Mouse (Mus musculus) heart, embryonic 11.5 days (tissue): Measurements from ENCODE around the gene Rap1b. TPM values are rescaled to one million over a fixed set of nuclear protein-coding genes. Genes with fewer than 3 reads are reported as not detected.

Experiments
- ATAC-seq: fragments of 200-750 bp; cut with Nextera tagmentation; replicated peaks from 2 replicates; pipeline ENCODE4 v1.8.0; 2017; ENCODE audit warnings: moderate library complexity; ENCODE audit not compliant: insufficient number of reproducible peaks, low FRiP score, low TSS enrichment
- H3K27ac ChIP-seq: fragments of 300-500 bp; sonication (generic); 2 replicates; pipeline ENCODE4 v1.5.1; 2014; ENCODE audit warnings: mild to moderate bottlenecking, low read depth, low read length
- H3K27me3 ChIP-seq: fragments of 300-500 bp; sonication (generic); 2 replicates; pipeline ENCODE4 v1.6.1; 2014; ENCODE audit warnings: mild to moderate bottlenecking, low read length, mixed read lengths; ENCODE audit not compliant: control insufficient read depth, insufficient read depth
- H3K36me3 ChIP-seq: fragments of 300-500 bp; sonication (generic); 2 replicates; pipeline ENCODE4 v1.6.1; 2014; ENCODE audit warnings: mild to moderate bottlenecking, low read length, moderate library complexity, mixed read lengths; ENCODE audit not compliant: control insufficient read depth, insufficient read depth
- H3K4me1 ChIP-seq: fragments of 300-500 bp; sonication (generic); 2 replicates; pipeline ENCODE4 v1.6.1; 2014; ENCODE audit warnings: low read length; ENCODE audit not compliant: control insufficient read depth, insufficient read depth
- H3K4me2 ChIP-seq: fragments of 300-500 bp; sonication (generic); 2 replicates; pipeline ENCODE4 v1.6.1; 2014; ENCODE audit warnings: mild to moderate bottlenecking, moderate library complexity
- H3K4me3 ChIP-seq: fragments of 300-500 bp; sonication (generic); 2 replicates; pipeline ENCODE4 v1.5.1; 2014; ENCODE audit warnings: low read depth, low read length
- H3K9ac ChIP-seq: fragments of 300-500 bp; sonication (generic); 2 replicates; pipeline ENCODE4 v1.6.1; 2014; ENCODE audit warnings: mild to moderate bottlenecking, low read depth, low read length, moderate library complexity
- H3K9me3 ChIP-seq: fragments of 300-500 bp; sonication (generic); replicated peaks from 2 replicates; pipeline ENCODE4 v1.6.1; 2016; ENCODE audit warnings: low read length; ENCODE audit not compliant: control insufficient read depth
- WGBS: fragments of 180-500 bp; shearing (Covaris S2); extraction: QIAGEN DNeasy Blood & Tissue Kit; methylation state at CpG from one replicate; pipeline ENCODE4 v1.1.7; 2014; ENCODE audit not compliant: insufficient replicate concordance; 5-methylcytosine and 5-hydroxymethylcytosine counted together
- polyA plus RNA-seq: library from polyadenylated mRNA; unstranded; fragments of >200 nt; fragmentation: Nextera tagmentation; extraction: Ambion mirVana; gene quantifications from 2 replicates; pipeline ENCODE4 v1.2.1, GENCODE M21; 2014

Rap1b gene
- polyA plus RNA-seq, 1 experiment from 2014 or later = 137 TPM

DNA sequence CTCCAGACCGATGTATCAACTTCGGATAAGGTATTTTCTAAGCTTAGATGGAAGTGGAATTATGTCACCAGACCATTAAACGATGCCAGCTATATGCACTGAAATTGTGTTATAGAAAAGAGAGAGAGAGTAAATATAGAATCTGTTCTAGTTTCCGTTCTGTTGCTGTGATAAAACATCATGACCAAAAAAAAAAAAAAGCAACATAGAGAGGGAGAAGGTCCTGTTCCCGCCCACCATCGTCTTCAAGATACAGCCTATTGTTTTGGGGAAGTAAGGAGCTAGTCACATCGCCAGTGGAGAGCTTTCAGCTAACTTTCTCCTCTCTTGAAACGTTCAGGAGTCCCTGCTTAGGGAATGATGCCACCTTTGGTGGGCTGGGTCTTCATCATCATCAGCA, 37.6 kb upstream of the Rap1b start:
- H3K4me3 ChIP-seq = no peak overlapping the region
- no peak overlapping the region for H3K9ac ChIP-seq
- 0 out of 2 replicates have a peak, but pooled peaks cover 3% of the 10 kb centered on the region for H3K4me1 ChIP-seq
- no peak overlapping the region for H3K27ac ChIP-seq
- H3K36me3 ChIP-seq = no peaks in the 10 kb centered on the region
- H3K27me3 ChIP-seq = no peaks in the 10 kb centered on the region
- H3K9me3 ChIP-seq = no peaks in the 10 kb centered on the region
- 87% methylated on average over 8 of the region's 8 CpGs for WGBS
- no peak for ATAC-seq
- H3K4me2 ChIP-seq = no peak overlapping the region

DNA sequence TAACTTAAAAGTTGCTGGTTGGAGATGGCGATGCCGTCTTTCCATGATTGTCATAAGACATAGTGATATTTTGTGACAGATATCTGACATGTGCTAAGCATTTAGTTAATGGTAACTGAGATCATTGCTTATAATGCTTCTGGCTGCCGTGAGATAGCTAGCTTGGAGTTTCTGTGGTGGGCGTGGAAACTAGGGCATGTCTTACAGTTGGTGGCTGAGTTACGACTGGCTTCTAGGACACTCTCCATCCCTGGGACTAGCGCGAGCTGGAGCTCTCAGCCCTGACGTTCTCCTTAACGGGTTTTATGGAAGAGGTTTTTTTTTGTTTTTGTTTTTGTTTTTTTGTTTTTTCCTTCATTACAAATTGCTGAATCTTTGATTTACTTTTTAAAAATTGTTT, 32.8 kb upstream of the Rap1b start:
- no peaks in the 10 kb centered on the region for H3K4me1 ChIP-seq
- H3K9me3 ChIP-seq = no peaks in the 10 kb centered on the region
- H3K4me3 ChIP-seq = no peak overlapping the region
- 86% methylated on average over 9 of the region's 9 CpGs for WGBS
- no peak overlapping the region for H3K4me2 ChIP-seq
- H3K36me3 ChIP-seq = no peaks in the 10 kb centered on the region
- no peak overlapping the region for H3K9ac ChIP-seq
- ATAC-seq = no peak
- H3K27me3 ChIP-seq = no peaks in the 10 kb centered on the region
- H3K27ac ChIP-seq = no peak overlapping the region

DNA sequence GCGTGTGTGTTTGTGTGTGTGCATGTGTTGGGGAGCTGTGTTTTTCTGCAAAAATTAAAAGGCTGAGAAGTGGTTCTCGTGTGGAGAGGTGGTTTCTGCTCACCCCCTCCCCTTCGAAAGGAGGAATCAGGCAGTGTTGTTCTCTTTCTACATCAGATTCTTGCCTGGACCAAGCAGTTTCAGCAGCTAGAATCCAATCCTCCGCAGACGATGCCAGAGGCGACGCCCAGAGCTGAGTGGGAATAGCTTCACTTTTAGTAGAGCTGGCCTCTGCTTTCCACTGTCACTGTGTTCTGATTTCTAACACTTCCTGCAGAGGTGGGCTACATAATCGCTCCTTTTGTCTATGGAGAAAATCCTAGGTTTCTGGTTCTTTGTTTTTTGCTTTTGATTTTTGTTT, 31.0 kb upstream of the Rap1b start:
- no peak for ATAC-seq
- no peaks in the 10 kb centered on the region for H3K9me3 ChIP-seq
- H3K36me3 ChIP-seq = no peaks in the 10 kb centered on the region
- no peak overlapping the region for H3K4me3 ChIP-seq
- H3K27me3 ChIP-seq = no peaks in the 10 kb centered on the region
- H3K27ac ChIP-seq = no peak overlapping the region
- H3K4me1 ChIP-seq = no peaks in the 10 kb centered on the region
- WGBS = 71% methylated on average over 8 of the region's 8 CpGs
- no peak overlapping the region for H3K9ac ChIP-seq
- no peak overlapping the region for H3K4me2 ChIP-seq

DNA sequence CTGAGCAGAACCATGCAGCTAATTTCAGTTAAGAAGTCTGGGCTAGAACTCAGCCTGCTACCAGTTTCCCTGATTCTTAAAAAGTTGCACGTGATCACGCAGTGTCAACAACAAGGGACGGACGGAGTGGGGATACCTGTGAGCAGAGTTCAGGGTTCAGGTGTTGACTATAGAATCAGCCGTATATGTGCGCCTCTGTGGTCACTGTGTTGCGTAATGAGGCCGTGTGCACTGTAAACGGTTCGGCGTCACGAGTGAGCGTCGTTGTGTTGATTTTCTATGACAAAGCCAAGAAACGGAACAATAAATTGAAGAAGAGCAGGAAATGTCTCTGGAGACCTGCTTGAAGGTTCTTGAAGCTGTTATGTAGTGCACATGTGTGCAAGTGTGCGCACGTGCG, 30.6 kb upstream of the Rap1b start:
- no peak overlapping the region for H3K9ac ChIP-seq
- 86% methylated on average over 18 of the region's 18 CpGs for WGBS
- no peaks in the 10 kb centered on the region for H3K27me3 ChIP-seq
- no peaks in the 10 kb centered on the region for H3K36me3 ChIP-seq
- H3K9me3 ChIP-seq = no peaks in the 10 kb centered on the region
- no peak overlapping the region for H3K4me2 ChIP-seq
- no peak overlapping the region for H3K4me3 ChIP-seq
- H3K27ac ChIP-seq = no peak overlapping the region
- ATAC-seq = no peak
- no peaks in the 10 kb centered on the region for H3K4me1 ChIP-seq

DNA sequence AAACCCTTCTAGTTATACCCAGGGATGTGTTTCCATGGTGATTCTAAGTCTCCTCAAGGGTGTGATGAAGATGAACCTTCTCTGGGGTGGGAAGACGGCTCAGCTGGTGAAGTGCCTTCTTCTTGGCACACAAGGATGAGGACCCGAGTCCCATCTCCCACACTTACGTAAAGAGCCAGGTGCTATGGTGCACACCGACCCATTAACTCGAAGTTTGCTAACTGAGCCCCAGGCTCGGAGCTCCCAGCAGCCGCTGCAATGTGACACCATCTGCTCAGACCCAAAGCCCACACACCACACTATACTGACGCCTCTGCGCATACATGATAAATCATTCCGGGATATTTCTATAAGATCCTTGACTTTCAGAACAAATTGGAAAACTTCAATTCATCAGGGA, 29.1 kb upstream of the Rap1b start:
- no peak for ATAC-seq
- H3K4me3 ChIP-seq = no peak overlapping the region
- no peak overlapping the region for H3K27ac ChIP-seq
- no peaks in the 10 kb centered on the region for H3K9me3 ChIP-seq
- no peak overlapping the region for H3K9ac ChIP-seq
- 75% methylated on average over 10 of the region's 10 CpGs for WGBS
- H3K36me3 ChIP-seq = no peaks in the 10 kb centered on the region
- H3K4me2 ChIP-seq = no peak overlapping the region
- H3K4me1 ChIP-seq = no peaks in the 10 kb centered on the region
- no peaks in the 10 kb centered on the region for H3K27me3 ChIP-seq

DNA sequence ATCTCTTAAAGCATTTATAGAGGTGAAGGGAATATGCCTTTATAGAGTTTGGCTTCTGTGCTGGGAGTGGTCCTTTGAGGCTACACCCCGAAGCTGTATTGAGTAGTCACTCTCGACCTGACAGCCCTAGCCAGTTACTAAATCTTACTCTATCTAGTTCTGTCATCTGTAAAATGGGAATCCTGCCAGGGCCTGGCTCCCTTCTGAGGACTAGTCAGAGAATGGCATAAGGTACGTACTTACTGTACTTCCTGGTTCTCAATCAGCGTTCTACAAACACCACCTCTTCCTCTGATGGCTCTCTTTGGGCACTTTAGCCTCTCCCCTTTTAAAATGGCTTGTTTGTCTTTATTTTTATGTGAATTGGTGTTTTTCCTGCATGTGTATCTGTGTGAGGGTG, 28.1 kb upstream of the Rap1b start:
- Histone ChIP-seq H3K36me3 (no peaks in the 10 kb centered on the region), H3K4me1 (no peaks in the 10 kb centered on the region), H3K9me3 (no peaks in the 10 kb centered on the region), H3K4me3 (no peak overlapping the region), H3K4me2 (no peak overlapping the region), H3K27me3 (no peaks in the 10 kb centered on the region), H3K9ac (no peak overlapping the region), H3K27ac (no peak overlapping the region)
- ATAC-seq = no peak
- 73% methylated on average over 4 of the region's 4 CpGs for WGBS

DNA sequence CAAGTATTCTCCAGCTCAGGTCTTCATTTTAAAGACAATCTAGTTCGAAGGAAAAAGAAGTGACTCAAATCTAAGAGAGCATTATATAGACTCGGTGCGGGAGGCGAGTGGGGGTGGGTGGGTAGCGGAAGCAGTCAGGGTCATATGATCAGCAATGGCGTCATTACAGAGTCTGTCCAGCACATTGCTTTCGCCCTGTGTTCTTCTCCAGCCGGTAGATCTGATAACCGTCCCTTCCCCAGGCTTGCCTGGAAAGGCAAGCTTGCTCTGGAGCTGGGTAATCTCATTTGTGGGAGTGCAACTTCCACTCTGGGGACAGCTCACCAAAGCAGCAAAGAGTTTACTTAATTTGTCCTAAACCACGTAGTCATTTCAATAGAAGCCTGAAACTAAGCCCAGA, 26.6 kb upstream of the Rap1b start:
- Histone ChIP-seq H3K36me3 (no peaks in the 10 kb centered on the region), H3K4me1 (no peaks in the 10 kb centered on the region), H3K4me3 (no peak overlapping the region), H3K4me2 (no peak overlapping the region), H3K27ac (no peak overlapping the region), H3K27me3 (no peaks in the 10 kb centered on the region), H3K9ac (no peak overlapping the region), H3K9me3 (no peaks in the 10 kb centered on the region)
- no peak for ATAC-seq
- 58% methylated on average over 10 of the region's 10 CpGs for WGBS

DNA sequence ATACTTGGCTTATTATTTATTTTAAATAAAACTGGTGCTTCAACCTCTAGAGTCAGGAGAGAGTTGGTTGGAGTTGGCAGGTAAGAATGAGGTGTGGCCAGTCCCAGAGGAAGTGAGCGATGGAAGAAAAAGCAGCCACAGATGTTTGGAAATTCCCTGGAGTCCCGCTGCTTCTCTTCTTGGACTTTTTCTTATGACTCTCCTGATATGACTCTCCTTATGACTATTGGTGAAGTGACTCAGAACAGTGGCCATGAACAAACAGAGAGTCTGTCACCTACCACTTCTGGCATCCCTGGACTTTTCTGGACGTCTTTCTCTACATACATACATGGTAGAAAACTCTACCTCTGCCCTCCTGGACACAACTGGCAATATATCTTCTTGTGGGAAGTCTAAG, 21.5 kb upstream of the Rap1b start:
- Histone ChIP-seq H3K27ac (no peak overlapping the region), H3K27me3 (no peaks in the 10 kb centered on the region), H3K9ac (no peak overlapping the region), H3K4me3 (no peak overlapping the region), H3K36me3 (no peaks in the 10 kb centered on the region), H3K4me2 (no peak overlapping the region), H3K4me1 (no peaks in the 10 kb centered on the region), H3K9me3 (no peaks in the 10 kb centered on the region)
- 85% methylated on average over 3 of the region's 3 CpGs for WGBS
- no peak for ATAC-seq

DNA sequence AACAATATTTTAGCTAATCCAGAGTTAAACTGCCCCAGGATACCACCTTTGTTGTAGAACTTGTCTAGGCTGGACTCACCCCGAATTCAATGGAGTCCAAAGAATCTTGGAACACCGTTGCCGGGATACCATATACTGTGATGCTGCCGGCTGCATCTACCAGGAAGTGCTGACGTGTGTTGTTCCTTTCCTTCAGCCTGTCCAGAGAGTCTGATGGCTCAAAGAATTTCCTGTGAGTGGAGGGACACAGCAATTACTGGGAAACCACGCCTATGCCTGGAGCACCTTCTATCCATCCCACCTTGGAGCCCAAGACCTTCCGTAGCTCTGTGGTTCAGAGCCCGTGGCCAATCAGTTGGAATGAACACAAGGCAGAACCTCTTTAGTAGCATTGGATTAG, 20.8 kb upstream of the Rap1b start:
- Histone ChIP-seq H3K4me1 (no peaks in the 10 kb centered on the region), H3K4me3 (no peak overlapping the region), H3K9ac (no peak overlapping the region), H3K4me2 (no peak overlapping the region), H3K36me3 (no peaks in the 10 kb centered on the region), H3K27me3 (no peaks in the 10 kb centered on the region), H3K27ac (no peak overlapping the region), H3K9me3 (no peaks in the 10 kb centered on the region)
- 66% methylated on average over 8 of the region's 8 CpGs for WGBS
- no peak for ATAC-seq
